Mouse (Mus musculus) left cerebral cortex, postnatal 14 days (tissue): ENCODE data around the gene Rcan3. TPM values are rescaled to one million over a fixed set of nuclear protein-coding genes. Genes with fewer than 3 reads are reported as not detected.

Experiments
- DNase-seq, 2 experiments: peaks; one replicate each; pipeline ENCODE4 v3.0.0; 2021 to 2022; ENCODE audit warnings: low spot score in 2 of 2, mixed read lengths in 1 of 2
- intact Hi-C: fragments of 180-260 bp; cut with DNase I; formaldehyde crosslinking; loops from one replicate; pipeline ENCODE4 v1.15.1; 2025
- total RNA-seq, 2 experiments: library from RNA; stranded (reverse); gene quantifications; 2 replicates each; pipeline ENCODE4 v1.2.3; 2021

Rcan3 gene
- total RNA-seq, 2 experiments from 2014 or later, result 34.7 to 36.8 TPM

- no peak for DNase-seq
- intact Hi-C loops, result no loop called here
These were observed 13.2 kb downstream of the Rcan3 start for GRCm38 (mm10) chr4:135420416-135420815.

GRCm38 (mm10) chr4:135419996-135420395 is 13.7 kb downstream of the Rcan3 start:
- no peak for DNase-seq
- intact Hi-C loops, result no loop called here

GRCm38 (mm10) chr4:135416367-135416766 is 17.3 kb downstream of the Rcan3 start:
- DNase-seq, result no peak
- intact Hi-C loops, result no loop called here

- intact Hi-C loops, result loop anchor here (2.0 kb wide), 1 partner anchor 55 kb away; no protein-coding TSS in a partner anchor
These were observed 20.2 kb downstream of the Rcan3 start for GRCm38 (mm10) chr4:135413491-135413890.

GRCm38 (mm10) chr4:135411633-135412032 is 22.0 kb downstream of the Rcan3 start:
- intact Hi-C loops, result loop anchor here (1.0 to 2.0 kb wide), 2 partner anchors 29 to 53 kb away; no protein-coding TSS in a partner anchor
- peak; percentile 40 to 57 for DNase-seq

More at GRCm38 (mm10) chr4:135413491-135413890, 20.2 kb downstream of the Rcan3 start:
- no peak for DNase-seq

GRCm38 (mm10) chr4:135406180-135406579 is 27.5 kb downstream of the Rcan3 start:
- DNase-seq, result peak; percentile 67 to 79
- intact Hi-C loops, result no loop called here

- DNase-seq, result no peak
- intact Hi-C loops, result no loop called here
These were observed 28.7 kb downstream of the Rcan3 start for GRCm38 (mm10) chr4:135404916-135405315.

GRCm38 (mm10) chr4:135404048-135404447 is 29.6 kb downstream of the Rcan3 start:
- intact Hi-C loops, result no loop called here
- DNase-seq, result no peak

GRCm38 (mm10) chr4:135401881-135402280 is 31.8 kb downstream of the Rcan3 start:
- intact Hi-C loops, result no loop called here

GRCm38 (mm10) chr4:135397991-135398390 is 35.7 kb downstream of the Rcan3 start, which contains the start of gene Ncmap:
TSS of gene Ncmap (minus strand) at chr4:135398227.
- DNase-seq, result no peak
- intact Hi-C loops, result no loop called here

More at GRCm38 (mm10) chr4:135401881-135402280, 31.8 kb downstream of the Rcan3 start:
- no peak for DNase-seq

GRCm38 (mm10) chr4:135397551-135397950 is 36.1 kb downstream of the Rcan3 start:
- intact Hi-C loops, result no loop called here
- no peak for DNase-seq

- no peak for DNase-seq
- intact Hi-C loops, result no loop called here
These were observed 37.4 kb downstream of the Rcan3 start for GRCm38 (mm10) chr4:135396303-135396702.

- DNase-seq, result no peak
- intact Hi-C loops, result no loop called here
These were observed 38.3 kb downstream of the Rcan3 start for GRCm38 (mm10) chr4:135395375-135395774.

GRCm38 (mm10) chr4:135394666-135395065 is 39.0 kb downstream of the Rcan3 start:
- intact Hi-C loops, result no loop called here
- DNase-seq, result no peak

GRCm38 (mm10) chr4:135393381-135393780 is 40.3 kb downstream of the Rcan3 start:
- intact Hi-C loops, result no loop called here

GRCm38 (mm10) chr4:135392801-135393200 is 40.9 kb downstream of the Rcan3 start:
- intact Hi-C loops, result no loop called here
- DNase-seq, result no peak

More at GRCm38 (mm10) chr4:135393381-135393780, 40.3 kb downstream of the Rcan3 start:
- DNase-seq, result no peak

GRCm38 (mm10) chr4:135391014-135391413 is 42.6 kb downstream of the Rcan3 start:
- DNase-seq, result no peak
- intact Hi-C loops, result no loop called here

- intact Hi-C loops, result no loop called here
- no peak for DNase-seq
These were observed 48.0 kb downstream of the Rcan3 start for GRCm38 (mm10) chr4:135385614-135386013.

GRCm38 (mm10) chr4:135382316-135382715 is 51.3 kb downstream of the Rcan3 start:
- intact Hi-C loops, result loop anchor here (1.0 to 5.0 kb wide), 2 partner anchors 29 to 285 kb away; no protein-coding TSS in a partner anchor

GRCm38 (mm10) chr4:135381355-135381754 is 52.3 kb downstream of the Rcan3 start:
- intact Hi-C loops, result loop anchor here (5.0 kb wide), 1 partner anchor 286 kb away; no protein-coding TSS in a partner anchor
- no peak for DNase-seq

More at GRCm38 (mm10) chr4:135382316-135382715, 51.3 kb downstream of the Rcan3 start:
- DNase-seq, result peak; percentile 74 to 80

GRCm38 (mm10) chr4:135377241-135377640 is 56.4 kb downstream of the Rcan3 start:
- intact Hi-C loops, result no loop called here
- no peak for DNase-seq
